ENCODE assay signal across 18 mouse cellular contexts in the genomic region with DNA sequence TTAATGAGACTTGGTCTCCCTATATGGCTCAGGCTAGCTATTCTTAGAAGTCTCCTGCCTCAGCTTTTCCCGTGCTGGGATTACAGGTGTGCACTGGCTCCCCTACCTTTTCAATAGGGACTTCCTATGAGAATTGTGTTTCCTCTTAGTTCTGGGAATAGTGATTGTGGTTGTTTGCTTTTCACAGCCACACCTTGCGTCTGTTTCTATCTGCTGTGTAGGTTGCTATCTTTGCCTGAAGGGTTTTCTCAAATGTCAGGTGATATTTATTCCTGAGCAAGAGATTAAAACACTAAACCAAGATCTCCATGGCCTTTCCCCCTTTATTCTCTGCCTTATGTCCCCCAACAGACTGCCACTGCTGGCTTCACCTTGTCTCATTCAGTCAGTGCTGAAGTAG. TPM values are rescaled to one million over a fixed set of nuclear protein-coding genes. Genes with fewer than 3 reads are reported as not detected.
DNase-seq lines count a peak whose midpoint lies in the region; ATAC-seq and TF ChIP-seq lines count a peak whose summit lies in the region.
"Had no signal": no experiment of that assay in that cellular context is flagged by ENCODE, and none has a peak within 500 bp of the region (broad histone marks: within the 10 kb centered on the region; RNA-seq: fewer than 3 reads in every experiment).

No protein-coding gene starts in this region.

- ATAC-seq in midbrain, embryonic 11.5 days (ENCODE audit: low FRiP score) = no peak
- ATAC-seq in midbrain, embryonic 15.5 days (replicated peaks) = no peak
- ATAC-seq in stomach, embryonic 15.5 days (ENCODE audit: insufficient read depth, low FRiP score, low read depth) = peak; percentile 37
- peak; percentile 70 for ATAC-seq in stomach, postnatal 0 days (ENCODE audit: low FRiP score, low TSS enrichment)
- no peak for ATAC-seq in kidney, embryonic 15.5 days (replicated peaks; ENCODE audit: low FRiP score)
- ATAC-seq: forebrain, embryonic 13.5 days; forebrain, embryonic 15.5 days had no signal

- no peak overlapping the region for H3K4me3 ChIP-seq in midbrain, embryonic 11.5 days (ENCODE audit: low read depth, low read length)
- no peak overlapping the region for H3K4me3 ChIP-seq in midbrain, embryonic 15.5 days
- no peak overlapping the region for H3K4me3 ChIP-seq in stomach, embryonic 15.5 days (replicated peaks)
- no peak overlapping the region for H3K4me3 ChIP-seq in stomach, postnatal 0 days (ENCODE audit: low read depth, low read length)
- no peak overlapping the region for H3K4me3 ChIP-seq in kidney, embryonic 15.5 days (replicated peaks)
- H3K4me3 ChIP-seq: embryonic facial prominence, embryonic 10.5 days; embryonic facial prominence, embryonic 12.5 days; forebrain, embryonic 13.5 days; forebrain, embryonic 15.5 days had no signal

- TF ChIP-seq EP300 in stomach, postnatal 0 days (optimal IDR thresholded peaks at IDR 0.05) = no peak

- TF ChIP-seq CTCF in stomach, postnatal 0 days (IDR thresholded peaks at IDR 0.05; ENCODE audit: low read depth) = peak; percentile 8; the same call in 1 of the 2 replicates

- no peak overlapping the region for H3K9ac ChIP-seq in midbrain, embryonic 11.5 days (ENCODE audit: low read length)
- no peak overlapping the region for H3K9ac ChIP-seq in midbrain, embryonic 15.5 days
- H3K9ac ChIP-seq in stomach, embryonic 15.5 days = no peak overlapping the region
- no peak overlapping the region for H3K9ac ChIP-seq in stomach, postnatal 0 days (ENCODE audit: low read length)
- H3K9ac ChIP-seq in kidney, embryonic 15.5 days = no peak overlapping the region
- H3K9ac ChIP-seq: embryonic facial prominence, embryonic 12.5 days; forebrain, embryonic 13.5 days; forebrain, embryonic 15.5 days had no signal

- peak; percentile 73 for DNase-seq in midbrain, embryonic 11.5 days (ENCODE audit: low spot score, missing footprints)
- peak; percentile 24 for DNase-seq in stomach, postnatal 0 days (ENCODE audit: low spot score)
- DNase-seq in adrenal gland, adult 2 months = no peak
- DNase-seq: adrenal gland, adult 8-10 months; adrenal gland, postnatal 14 days; adrenal gland, postnatal 36 days; cerebellum, adult 11-12 months; cerebellum, adult 2 months; cerebellum, adult 9-10 months; cerebellum, postnatal 10 days; cerebellum, postnatal 25 days had no signal

- no peaks in the 10 kb centered on the region for H3K9me3 ChIP-seq in midbrain, embryonic 11.5 days (ENCODE audit: control insufficient read depth, low read length)
- H3K9me3 ChIP-seq in midbrain, embryonic 15.5 days = no peaks in the 10 kb centered on the region
- no peaks in the 10 kb centered on the region for H3K9me3 ChIP-seq in stomach, embryonic 15.5 days
- no peaks in the 10 kb centered on the region for H3K9me3 ChIP-seq in stomach, postnatal 0 days (ENCODE audit: control insufficient read depth, low read length)
- H3K9me3 ChIP-seq in kidney, embryonic 15.5 days (replicated peaks) = no peaks in the 10 kb centered on the region
- H3K9me3 ChIP-seq: embryonic facial prominence, embryonic 10.5 days; embryonic facial prominence, embryonic 12.5 days; forebrain, embryonic 13.5 days; forebrain, embryonic 15.5 days had no signal

- H3K36me3 ChIP-seq in midbrain, embryonic 11.5 days (ENCODE audit: control insufficient read depth, insufficient read depth, low read length) = no peaks in the 10 kb centered on the region
- H3K36me3 ChIP-seq in midbrain, embryonic 15.5 days (replicated peaks) = no peaks in the 10 kb centered on the region
- H3K36me3 ChIP-seq in stomach, embryonic 15.5 days = no peaks in the 10 kb centered on the region
- H3K36me3 ChIP-seq in stomach, postnatal 0 days (ENCODE audit: control insufficient read depth, insufficient read depth, low read length) = no peaks in the 10 kb centered on the region
- H3K36me3 ChIP-seq in kidney, embryonic 15.5 days = no peaks in the 10 kb centered on the region
- H3K36me3 ChIP-seq: embryonic facial prominence, embryonic 10.5 days; embryonic facial prominence, embryonic 12.5 days; forebrain, embryonic 15.5 days had no signal

- no peak overlapping the region for H3K27ac ChIP-seq in midbrain, embryonic 11.5 days (ENCODE audit: low read depth, low read length)
- no peak overlapping the region for H3K27ac ChIP-seq in midbrain, embryonic 15.5 days
- no peak overlapping the region for H3K27ac ChIP-seq in stomach, embryonic 15.5 days
- H3K27ac ChIP-seq in stomach, postnatal 0 days (replicated peaks) = peak overlapping the region; percentile 56
- no peak overlapping the region for H3K27ac ChIP-seq in kidney, embryonic 15.5 days
- H3K27ac ChIP-seq: embryonic facial prominence, embryonic 10.5 days; embryonic facial prominence, embryonic 12.5 days; forebrain, embryonic 13.5 days; forebrain, embryonic 15.5 days had no signal

- 93% methylated on average over 2 of the region's 2 CpGs for WGBS in midbrain, embryonic 11.5 days
- WGBS in midbrain, embryonic 15.5 days = 85% methylated on average over 2 of the region's 2 CpGs
- WGBS in stomach, embryonic 15.5 days = 71% methylated on average over 2 of the region's 2 CpGs
- WGBS in stomach, postnatal 0 days = 53% methylated on average over 2 of the region's 2 CpGs
- WGBS in kidney, embryonic 15.5 days = 86% methylated on average over 2 of the region's 2 CpGs

- no peak overlapping the region for H3K4me2 ChIP-seq in midbrain, embryonic 11.5 days
- no peak overlapping the region for H3K4me2 ChIP-seq in midbrain, embryonic 15.5 days
- no peak overlapping the region for H3K4me2 ChIP-seq in stomach, embryonic 15.5 days
- H3K4me2 ChIP-seq in stomach, postnatal 0 days (replicated peaks; ENCODE audit: low read depth) = no peak overlapping the region
- H3K4me2 ChIP-seq in kidney, embryonic 15.5 days = no peak overlapping the region
- H3K4me2 ChIP-seq: embryonic facial prominence, embryonic 12.5 days; forebrain, embryonic 13.5 days; forebrain, embryonic 15.5 days had no signal

- H3K4me1 ChIP-seq in midbrain, embryonic 11.5 days (ENCODE audit: control insufficient read depth, insufficient read depth, low read length) = no peaks in the 10 kb centered on the region
- no peaks in the 10 kb centered on the region for H3K4me1 ChIP-seq in midbrain, embryonic 15.5 days
- 0 out of 2 replicates have a peak, but pooled peaks cover 8% of the 10 kb centered on the region for H3K4me1 ChIP-seq in stomach, embryonic 15.5 days
- no peaks in the 10 kb centered on the region for H3K4me1 ChIP-seq in stomach, postnatal 0 days (replicated peaks; ENCODE audit: control insufficient read depth, insufficient read depth)
- H3K4me1 ChIP-seq in kidney, embryonic 15.5 days = peaks cover 3% of the 10 kb centered on the region; the same call in 1 of the 2 replicates
- H3K4me1 ChIP-seq: embryonic facial prominence, embryonic 12.5 days; forebrain, embryonic 13.5 days; forebrain, embryonic 15.5 days had no signal

- H3K27me3 ChIP-seq in midbrain, embryonic 11.5 days (ENCODE audit: control insufficient read depth, insufficient read depth, low read length) = no peaks in the 10 kb centered on the region
- H3K27me3 ChIP-seq in midbrain, embryonic 15.5 days (replicated peaks) = no peaks in the 10 kb centered on the region
- H3K27me3 ChIP-seq in stomach, embryonic 15.5 days (replicated peaks) = no peaks in the 10 kb centered on the region
- H3K27me3 ChIP-seq in stomach, postnatal 0 days (ENCODE audit: control insufficient read depth, insufficient read depth, low read length) = no peaks in the 10 kb centered on the region
- no peaks in the 10 kb centered on the region for H3K27me3 ChIP-seq in kidney, embryonic 15.5 days
- H3K27me3 ChIP-seq: embryonic facial prominence, embryonic 12.5 days; forebrain, embryonic 13.5 days; forebrain, embryonic 15.5 days had no signal

RNA-seq across cellular contexts. Expression of a gene that starts 19.1 kb away (rescaled TPM):
- polyA plus RNA-seq in midbrain, embryonic 11.5 days (2014; fragmentation: Nextera tagmentation; extraction: Ambion mirVana) = 4.7 and 4.8 TPM in 2 replicates
- polyA plus RNA-seq in midbrain, embryonic 15.5 days (2015; fragmentation: Nextera tagmentation; extraction: Ambion mirVana) = 10.1 and 10.4 TPM in 2 replicates
- polyA plus RNA-seq in stomach, embryonic 15.5 days (2015; fragmentation: Nextera tagmentation; extraction: Ambion mirVana) = 6.3 and 7.9 TPM in 2 replicates
- 3.8 and 4.1 TPM in 2 replicates for polyA plus RNA-seq in stomach, postnatal 0 days (2015; fragmentation: Nextera tagmentation; extraction: Ambion mirVana)
- 10 to 100 TPM; 32.1 to 36.1 TPM for total RNA-seq in adrenal gland, adult 2 months (2021)
- polyA plus RNA-seq in adrenal gland, adult 2 months (2012; rRNA removed) = 14.4 and 14.6 TPM in 2 replicates
- polyA plus RNA-seq in kidney, embryonic 15.5 days (2015; fragmentation: Nextera tagmentation; extraction: Ambion mirVana) = 5.4 and 5.8 TPM in 2 replicates

Comparison
In these comparisons a context has a peak if more than half of its experiments do, and no peak if none do; other contexts are left out.
1. ATAC-seq: peak in stomach, embryonic 15.5 days (single experiment) and stomach, postnatal 0 days (single experiment); none in midbrain, embryonic 11.5 days (single experiment), midbrain, embryonic 15.5 days (single experiment) and kidney, embryonic 15.5 days (single experiment).